Mouse (Mus musculus) MN1 (cell line): ENCODE measurements at regions not wholly inside any gene's neighbourhood (a gene's known extent, or its start where the extent isn't known, plus 50 kb on each side); places are given as distances from the start of the nearest gene placed in this dataset.

ENCODE experiments used
- DNase-seq: peaks from one replicate; pipeline ENCODE4 v3.0.0-alpha.2; 2016; ENCODE audit warnings: low spot score

- no peak for DNase-seq
These were observed 127.5 kb upstream of the Jag1 start for GRCm38 (mm10) chr2:137243914-137244313.

- no peak for DNase-seq
These were observed 120.5 kb upstream of the Jag1 start for GRCm38 (mm10) chr2:137236961-137237360.

- no peak for DNase-seq
These were observed 117.5 kb upstream of the Jag1 start for GRCm38 (mm10) chr2:137233936-137234335.

- DNase-seq = no peak
These were observed 114.7 kb upstream of the Jag1 start for GRCm38 (mm10) chr2:137231161-137231560.

- DNase-seq = no peak
These were observed 113.1 kb upstream of the Jag1 start for GRCm38 (mm10) chr2:137229422-137230069.

- no peak for DNase-seq
These were observed 111.1 kb upstream of the Jag1 start for GRCm38 (mm10) chr2:137227495-137227894.

GRCm38 (mm10) chr2:137224702-137225552 is 108.5 kb upstream of the Jag1 start:
- no peak for DNase-seq

GRCm38 (mm10) chr2:137215697-137216096 is 99.3 kb upstream of the Jag1 start:
- no peak for DNase-seq

GRCm38 (mm10) chr2:137207846-137208245 is 91.4 kb upstream of the Jag1 start:
- no peak for DNase-seq

- no peak for DNase-seq
These were observed 87.9 kb upstream of the Jag1 start for GRCm38 (mm10) chr2:137204274-137204850.

GRCm38 (mm10) chr2:137200101-137200500 is 83.7 kb upstream of the Jag1 start:
- DNase-seq = no peak

GRCm38 (mm10) chr2:137192183-137192582 is 75.7 kb upstream of the Jag1 start:
- no peak for DNase-seq

GRCm38 (mm10) chr2:137169176-137169575 is 52.7 kb upstream of the Jag1 start:
- DNase-seq = no peak

GRCm38 (mm10) chr2:137168626-137169025 is 52.2 kb upstream of the Jag1 start:
- no peak for DNase-seq
